Mouse (Mus musculus): ENCODE data around the gene Ccl3. TPM values are rescaled to one million over a fixed set of nuclear protein-coding genes. Genes with fewer than 3 reads are reported as not detected.

The Ccl3 gene
- polyA plus RNA-seq, 1 experiment, result 1.8 TPM

DNA sequence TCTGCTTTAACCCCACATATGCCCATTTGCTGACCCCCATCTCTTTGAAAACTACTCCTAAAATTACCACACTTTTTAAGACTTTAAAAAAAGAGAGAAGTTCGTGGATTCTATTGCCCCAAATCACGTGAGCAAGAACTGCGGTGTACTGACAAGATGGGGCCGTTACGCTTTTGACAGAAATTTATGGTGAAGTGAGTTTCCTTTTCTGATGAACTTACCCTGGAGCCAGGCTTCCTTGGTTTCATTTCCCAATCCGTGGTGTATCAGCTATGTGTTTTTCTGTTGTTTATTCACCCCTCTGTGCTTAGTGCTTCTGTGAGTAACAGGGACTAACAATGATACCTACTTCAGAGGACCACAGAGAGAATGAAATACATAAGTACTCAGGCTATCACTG lies 9.6 kb upstream of the Ccl3 start:
- no peak for TF ChIP-seq CTCF (conservative IDR thresholded peaks at IDR 0.05; ENCODE audit: insufficient read depth, insufficient read length, low read depth, low read length)
- TF ChIP-seq POLR2A (IDR thresholded peaks at IDR 0.05; ENCODE audit: low read depth, low read length), result no peak
- WGBS, result 48% methylated on average over 6 of the region's 6 CpGs
- H3K36me3 ChIP-seq (ENCODE audit: control insufficient read depth, insufficient read depth, low read length), result no peaks in the 10 kb centered on the region
- H3K27me3 ChIP-seq (replicated peaks; ENCODE audit: control insufficient read depth, insufficient read depth, low read length), result no peaks in the 10 kb centered on the region
- no peak overlapping the region for H3K27ac ChIP-seq (ENCODE audit: insufficient read depth, low read depth, low read length)
- H3K4me3 ChIP-seq (ENCODE audit: insufficient read depth, low read depth, low read length), result no peak overlapping the region
- no peaks in the 10 kb centered on the region for H3K4me1 ChIP-seq (ENCODE audit: control insufficient read depth, insufficient read depth, low read length)
- DNase-seq, result peak; percentile 12

DNA sequence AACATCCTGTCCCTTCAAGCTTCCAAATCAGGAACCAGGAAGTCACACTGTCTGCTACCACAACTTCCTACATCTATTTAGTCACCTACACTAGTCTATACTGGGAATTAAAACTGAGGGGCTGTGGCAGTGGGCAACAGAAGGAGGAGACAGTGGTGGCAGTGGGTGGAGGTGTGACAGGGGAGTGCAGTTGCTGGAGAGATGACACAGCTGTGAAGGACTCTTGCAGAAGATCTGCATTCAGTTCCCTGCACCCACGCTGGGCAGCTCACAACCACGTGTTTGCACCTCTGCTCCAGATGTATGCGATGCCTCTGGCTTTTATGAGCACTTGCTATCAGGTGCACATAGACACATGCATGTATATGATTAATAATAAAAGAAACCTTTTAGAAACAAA lies 8.4 kb upstream of the Ccl3 start:
- no peak for DNase-seq
- no peak overlapping the region for H3K4me3 ChIP-seq (ENCODE audit: insufficient read depth, low read depth, low read length)
- H3K4me1 ChIP-seq (ENCODE audit: control insufficient read depth, insufficient read depth, low read length), result no peaks in the 10 kb centered on the region
- H3K36me3 ChIP-seq (ENCODE audit: control insufficient read depth, insufficient read depth, low read length), result no peaks in the 10 kb centered on the region
- 88% methylated on average over 3 of the region's 3 CpGs for WGBS
- TF ChIP-seq POLR2A (IDR thresholded peaks at IDR 0.05; ENCODE audit: low read depth, low read length), result no peak
- no peak for TF ChIP-seq CTCF (conservative IDR thresholded peaks at IDR 0.05; ENCODE audit: insufficient read depth, insufficient read length, low read depth, low read length)
- H3K27me3 ChIP-seq (replicated peaks; ENCODE audit: control insufficient read depth, insufficient read depth, low read length), result no peaks in the 10 kb centered on the region
- H3K27ac ChIP-seq (ENCODE audit: insufficient read depth, low read depth, low read length), result no peak overlapping the region

DNA sequence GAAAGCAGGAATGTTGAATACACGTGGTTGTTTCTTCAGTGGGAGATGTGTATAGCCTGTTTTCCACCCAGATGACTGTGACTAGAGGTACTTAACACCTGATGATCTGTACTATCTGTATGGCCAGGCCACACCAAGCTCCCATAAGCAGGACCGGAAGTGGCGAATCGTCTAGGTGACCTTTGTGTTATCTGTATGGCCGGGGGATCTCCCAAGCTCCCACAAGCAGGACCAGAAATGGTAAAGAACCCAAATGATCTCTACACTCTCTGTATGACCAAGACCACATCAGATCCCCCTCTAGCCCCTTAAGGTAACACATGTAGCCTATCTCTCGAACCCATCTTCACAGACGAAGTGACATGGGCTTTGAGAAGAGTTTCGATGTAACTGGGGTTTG lies 5.5 kb upstream of the Ccl3 start:
- Histone ChIP-seq H3K27me3 (replicated peaks; ENCODE audit: control insufficient read depth, insufficient read depth, low read length) (no peaks in the 10 kb centered on the region), H3K4me3 (ENCODE audit: insufficient read depth, low read depth, low read length) (no peak overlapping the region), H3K27ac (ENCODE audit: insufficient read depth, low read depth, low read length) (no peak overlapping the region), H3K4me1 (ENCODE audit: control insufficient read depth, insufficient read depth, low read length) (no peaks in the 10 kb centered on the region), H3K36me3 (ENCODE audit: control insufficient read depth, insufficient read depth, low read length) (no peaks in the 10 kb centered on the region)
- TF ChIP-seq POLR2A (IDR thresholded peaks at IDR 0.05; ENCODE audit: low read depth, low read length) (no peak), CTCF (conservative IDR thresholded peaks at IDR 0.05; ENCODE audit: insufficient read depth, insufficient read length, low read depth, low read length) (no peak)
- DNase-seq, result no peak
- 90% methylated on average over 8 of the region's 8 CpGs for WGBS

DNA sequence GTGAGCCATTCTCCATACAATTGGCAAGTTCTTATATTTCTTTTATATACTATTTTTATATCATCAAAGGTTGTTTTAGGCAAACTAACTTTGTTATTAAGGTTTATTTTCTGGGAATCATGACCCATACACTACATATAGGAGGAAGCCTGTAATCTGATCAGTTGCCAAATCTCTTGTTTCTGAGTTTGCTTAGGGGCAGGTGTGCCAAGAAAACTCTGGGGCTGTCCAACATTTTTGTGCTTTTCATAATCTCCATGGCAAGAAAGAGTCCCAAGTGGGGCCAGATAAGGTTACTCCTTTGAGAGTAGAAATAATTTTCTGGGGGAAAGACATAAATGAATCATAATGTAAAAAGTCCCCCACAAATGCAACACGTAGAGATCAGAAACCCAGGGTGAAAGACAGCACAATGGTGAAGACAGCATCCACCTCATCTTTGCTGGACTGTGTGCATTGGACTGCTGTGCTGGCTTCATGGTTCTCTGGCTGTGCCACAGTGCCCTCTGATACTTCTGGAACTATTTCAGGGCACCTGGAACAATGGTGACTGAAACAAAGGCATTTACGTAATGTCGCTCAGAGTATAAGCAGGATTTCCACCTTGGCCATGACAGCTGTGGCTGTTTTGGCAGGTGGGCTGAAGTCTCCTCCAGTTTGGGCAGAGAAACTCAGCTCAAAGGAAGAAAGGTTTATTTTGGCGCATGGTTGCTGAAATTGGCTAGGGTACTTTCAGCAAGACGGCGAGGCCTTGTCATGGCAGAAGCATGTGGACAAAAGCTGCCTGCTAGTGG lies 2.6 kb downstream of the Ccl3 start:
- no peak overlapping the region for H3K27ac ChIP-seq (ENCODE audit: insufficient read depth, low read depth, low read length)
- 0 out of 2 replicates have a peak, but pooled peaks cover 2% of the 10 kb centered on the region for H3K4me1 ChIP-seq (ENCODE audit: control insufficient read depth, insufficient read depth, low read length)
- no peaks in the 10 kb centered on the region for H3K27me3 ChIP-seq (replicated peaks; ENCODE audit: control insufficient read depth, insufficient read depth, low read length)
- no peak for DNase-seq
- no peaks in the 10 kb centered on the region for H3K36me3 ChIP-seq (ENCODE audit: control insufficient read depth, insufficient read depth, low read length)
- TF ChIP-seq CTCF (conservative IDR thresholded peaks at IDR 0.05; ENCODE audit: insufficient read depth, insufficient read length, low read depth, low read length), result no peak
- TF ChIP-seq POLR2A (IDR thresholded peaks at IDR 0.05; ENCODE audit: low read depth, low read length), result no peak
- WGBS, result 93% methylated on average over 6 of the region's 6 CpGs
- no peak overlapping the region for H3K4me3 ChIP-seq (ENCODE audit: insufficient read depth, low read depth, low read length)

DNA sequence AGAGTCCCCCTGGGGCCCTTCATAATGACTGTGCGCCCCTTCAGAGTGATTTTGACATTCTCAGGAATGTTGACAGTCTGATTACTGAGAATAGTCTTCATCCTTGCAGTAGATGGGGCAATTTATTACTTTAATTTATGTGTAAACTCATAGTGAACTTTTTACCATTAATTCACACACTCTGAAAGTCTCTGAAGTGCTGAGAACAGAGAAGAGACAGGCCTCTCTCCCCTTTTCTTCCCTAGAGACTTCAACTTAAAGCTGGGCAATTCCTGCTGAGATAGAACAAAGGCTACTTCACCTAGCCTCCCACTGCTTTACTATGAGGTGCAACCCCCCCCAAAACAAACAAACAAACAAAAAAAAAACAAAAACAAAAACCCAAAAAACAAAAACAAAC lies 3.6 kb downstream of the Ccl3 start, which contains the start of gene Rpl9-ps1:
Gene Rpl9-ps1, minus strand, starts transcription at position 101 of the 400 bp plus-strand sequence.
- TF ChIP-seq POLR2A (IDR thresholded peaks at IDR 0.05; ENCODE audit: low read depth, low read length) (no peak), CTCF (conservative IDR thresholded peaks at IDR 0.05; ENCODE audit: insufficient read depth, insufficient read length, low read depth, low read length) (no peak)
- DNase-seq, result no peak
- WGBS, result 94% methylated on average over 1 of the region's 1 CpGs

DNA sequence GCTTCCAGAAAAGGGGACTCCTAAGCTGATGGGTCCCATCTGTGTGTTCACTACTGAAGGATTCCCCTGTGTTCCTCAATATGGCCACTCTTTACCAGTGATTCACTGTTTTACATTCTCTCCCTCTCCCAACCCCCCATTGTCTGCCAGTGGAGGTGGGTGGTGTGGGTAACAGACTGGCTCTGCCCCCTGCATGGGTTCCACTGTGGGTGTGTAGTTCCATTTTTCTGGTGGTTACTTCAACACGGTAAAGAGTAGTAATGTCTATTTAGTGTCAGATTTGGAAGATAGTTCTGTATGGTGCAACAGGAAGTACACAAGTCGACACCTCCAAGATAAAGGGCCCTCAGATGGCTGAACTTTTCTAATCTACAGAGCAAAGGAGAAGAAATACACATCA lies 7.9 kb downstream of the Ccl3 start:
- H3K27me3 ChIP-seq (replicated peaks; ENCODE audit: control insufficient read depth, insufficient read depth, low read length), result no peaks in the 10 kb centered on the region
- DNase-seq, result no peak
- no peak overlapping the region for H3K4me3 ChIP-seq (ENCODE audit: insufficient read depth, low read depth, low read length)
- WGBS, result 77% methylated on average over 2 of the region's 2 CpGs
- no peaks in the 10 kb centered on the region for H3K36me3 ChIP-seq (ENCODE audit: control insufficient read depth, insufficient read depth, low read length)
- 0 out of 2 replicates have a peak, but pooled peaks cover 2% of the 10 kb centered on the region for H3K4me1 ChIP-seq (ENCODE audit: control insufficient read depth, insufficient read depth, low read length)
- no peak for TF ChIP-seq CTCF (conservative IDR thresholded peaks at IDR 0.05; ENCODE audit: insufficient read depth, insufficient read length, low read depth, low read length)
- TF ChIP-seq POLR2A (IDR thresholded peaks at IDR 0.05; ENCODE audit: low read depth, low read length), result no peak
- no peak overlapping the region for H3K27ac ChIP-seq (ENCODE audit: insufficient read depth, low read depth, low read length)

More for the DNA sequence above, 3.6 kb downstream of the Ccl3 start, which contains the start of gene Rpl9-ps1:
- no peak within 1 kb of the TSS for H3K27ac ChIP-seq (ENCODE audit: insufficient read depth, low read depth, low read length)
- no peaks in the 10 kb centered on the region for H3K36me3 ChIP-seq (ENCODE audit: control insufficient read depth, insufficient read depth, low read length)
- H3K4me1 ChIP-seq (ENCODE audit: control insufficient read depth, insufficient read depth, low read length), result 0 out of 2 replicates have a peak, but pooled peaks cover 2% of the 10 kb centered on the region
- no peak within 1 kb of the TSS for H3K4me3 ChIP-seq (ENCODE audit: insufficient read depth, low read depth, low read length)
- H3K27me3 ChIP-seq (replicated peaks; ENCODE audit: control insufficient read depth, insufficient read depth, low read length), result no peaks in the 10 kb centered on the region

DNA sequence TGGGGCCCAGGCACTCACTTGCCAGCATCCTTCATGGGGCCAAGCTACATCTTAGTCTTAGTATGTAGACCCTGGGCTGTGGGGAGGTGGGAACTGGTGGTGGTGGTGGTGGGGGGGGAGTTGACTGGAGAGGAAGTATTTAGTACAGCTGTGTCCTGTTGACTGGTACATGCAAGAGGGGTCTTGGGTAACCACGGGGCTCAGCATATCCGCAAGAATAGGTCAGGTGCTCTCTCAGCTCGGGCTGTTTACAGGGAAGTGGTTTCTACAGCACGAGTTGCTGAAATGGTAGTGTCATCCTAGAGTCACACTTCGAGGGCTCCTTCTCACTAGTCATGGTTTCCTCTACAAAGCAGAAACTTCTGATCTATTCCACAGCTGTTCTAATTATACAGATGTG lies 9.0 kb downstream of the Ccl3 start:
- H3K4me3 ChIP-seq (ENCODE audit: insufficient read depth, low read depth, low read length), result no peak overlapping the region
- H3K27ac ChIP-seq (ENCODE audit: insufficient read depth, low read depth, low read length), result no peak overlapping the region
- TF ChIP-seq POLR2A (IDR thresholded peaks at IDR 0.05; ENCODE audit: low read depth, low read length) (no peak), CTCF (conservative IDR thresholded peaks at IDR 0.05; ENCODE audit: insufficient read depth, insufficient read length, low read depth, low read length) (no peak)
- no peaks in the 10 kb centered on the region for H3K36me3 ChIP-seq (ENCODE audit: control insufficient read depth, insufficient read depth, low read length)
- H3K27me3 ChIP-seq (replicated peaks; ENCODE audit: control insufficient read depth, insufficient read depth, low read length), result no peaks in the 10 kb centered on the region
- DNase-seq, result no peak
- H3K4me1 ChIP-seq (ENCODE audit: control insufficient read depth, insufficient read depth, low read length), result 0 out of 2 replicates have a peak, but pooled peaks cover 2% of the 10 kb centered on the region
- WGBS, result 71% methylated on average over 5 of the region's 5 CpGs

Measured in kidney, adult 2 months (tissue).